Mouse (Mus musculus): ENCODE data around the gene Nup54. TPM values are rescaled to one million over a fixed set of nuclear protein-coding genes. Genes with fewer than 3 reads are reported as not detected.

Nup54 gene
- total RNA-seq, 2 experiments from 2014 or later: 30.0 to 38.5 TPM

GRCm38 (mm10) chr5:92413271-92413981 is 21.6 kb downstream of the Nup54 start:
- DNase-seq (ENCODE audit: extremely low spot score in 1 of 2, low spot score in 1 of 2): no peak

- DNase-seq (ENCODE audit: extremely low spot score in 1 of 2, low spot score in 1 of 2): no peak
These were observed 23.4 kb downstream of the Nup54 start for GRCm38 (mm10) chr5:92411461-92412140.

GRCm38 (mm10) chr5:92410486-92410885 is 24.5 kb downstream of the Nup54 start:
- no peak for DNase-seq (ENCODE audit: extremely low spot score in 1 of 2, low spot score in 1 of 2)

- DNase-seq (ENCODE audit: extremely low spot score in 1 of 2, low spot score in 1 of 2): no peak
These were observed 25.5 kb downstream of the Nup54 start for GRCm38 (mm10) chr5:92409361-92410155.

- DNase-seq (ENCODE audit: extremely low spot score in 1 of 2, low spot score in 1 of 2): no peak
These were observed 30.7 kb downstream of the Nup54 start for GRCm38 (mm10) chr5:92404400-92404678.

- DNase-seq (ENCODE audit: extremely low spot score in 1 of 2, low spot score in 1 of 2): no peak
These were observed 31.2 kb downstream of the Nup54 start for GRCm38 (mm10) chr5:92403562-92404399.

- no peak for DNase-seq (ENCODE audit: extremely low spot score in 1 of 2, low spot score in 1 of 2)
These were observed 32.2 kb downstream of the Nup54 start for GRCm38 (mm10) chr5:92402816-92403215.

- peak in 1 of 2 experiments; percentile 69 for DNase-seq (ENCODE audit: extremely low spot score in 1 of 2, low spot score in 1 of 2)
These were observed 36.9 kb downstream of the Nup54 start for GRCm38 (mm10) chr5:92398153-92398552.

- DNase-seq (ENCODE audit: extremely low spot score in 1 of 2, low spot score in 1 of 2): no peak
These were observed 38.5 kb downstream of the Nup54 start for GRCm38 (mm10) chr5:92396476-92396875.

- no peak for DNase-seq (ENCODE audit: extremely low spot score in 1 of 2, low spot score in 1 of 2)
These were observed 39.3 kb downstream of the Nup54 start for GRCm38 (mm10) chr5:92395764-92396163.

- no peak for DNase-seq (ENCODE audit: extremely low spot score in 1 of 2, low spot score in 1 of 2)
These were observed 41.2 kb downstream of the Nup54 start for GRCm38 (mm10) chr5:92393863-92394262.

GRCm38 (mm10) chr5:92392542-92392941 is 42.5 kb downstream of the Nup54 start:
- no peak for DNase-seq (ENCODE audit: extremely low spot score in 1 of 2, low spot score in 1 of 2)

GRCm38 (mm10) chr5:92390615-92391014 is 44.4 kb downstream of the Nup54 start:
- no peak for DNase-seq (ENCODE audit: extremely low spot score in 1 of 2, low spot score in 1 of 2)

GRCm38 (mm10) chr5:92389977-92390376 is 45.0 kb downstream of the Nup54 start:
- DNase-seq (ENCODE audit: extremely low spot score in 1 of 2, low spot score in 1 of 2): no peak

- no peak for DNase-seq (ENCODE audit: extremely low spot score in 1 of 2, low spot score in 1 of 2)
These were observed 47.6 kb downstream of the Nup54 start for GRCm38 (mm10) chr5:92387433-92387832.

GRCm38 (mm10) chr5:92386643-92387042 is 48.4 kb downstream of the Nup54 start:
- no peak for DNase-seq (ENCODE audit: extremely low spot score in 1 of 2, low spot score in 1 of 2)

GRCm38 (mm10) chr5:92386102-92386501 is 48.9 kb downstream of the Nup54 start:
- no peak for DNase-seq (ENCODE audit: extremely low spot score in 1 of 2, low spot score in 1 of 2)

- DNase-seq (ENCODE audit: extremely low spot score in 1 of 2, low spot score in 1 of 2): peak in 1 of 2 experiments; percentile 27
These were observed 50.2 kb downstream of the Nup54 start for GRCm38 (mm10) chr5:92384855-92385254.

GRCm38 (mm10) chr5:92383747-92384146 is 51.3 kb downstream of the Nup54 start:
- DNase-seq (ENCODE audit: extremely low spot score in 1 of 2, low spot score in 1 of 2): no peak

GRCm38 (mm10) chr5:92382349-92382679 is 52.7 kb downstream of the Nup54 start:
- DNase-seq (ENCODE audit: extremely low spot score in 1 of 2, low spot score in 1 of 2): no peak

Data from layer of hippocampus, postnatal 25 days (tissue).